Mouse (Mus musculus) lung, postnatal 0 days (tissue): ENCODE results near the gene Zfp638. TPM values are rescaled to one million over a fixed set of nuclear protein-coding genes. Genes with fewer than 3 reads are reported as not detected.

ENCODE experiments used
- ATAC-seq: fragments of 200-750 bp; cut with Nextera tagmentation; 2 replicates; pipeline ENCODE4 v1.8.0; 2017; ENCODE audit warnings: moderate library complexity
- DNase-seq: peaks from one replicate; pipeline ENCODE4 v3.0.0-alpha.2; 2016; ENCODE audit warnings: low spot score
- H3K27ac ChIP-seq: fragments of 300-500 bp; sonication (generic); 2 replicates; pipeline ENCODE4 v1.5.1; 2014; ENCODE audit warnings: antibody characterized with exemption, mild to moderate bottlenecking, low read length, mixed read lengths
- H3K27me3 ChIP-seq: fragments of 300-500 bp; sonication (generic); replicated peaks from 2 replicates; pipeline ENCODE4 v1.6.1; 2014; ENCODE audit warnings: low read length, mixed read lengths; ENCODE audit not compliant: insufficient read depth
- H3K36me3 ChIP-seq: fragments of 300-500 bp; sonication (generic); 2 replicates; pipeline ENCODE4 v1.6.1; 2014; ENCODE audit warnings: low read length, mixed read lengths; ENCODE audit not compliant: insufficient read depth
- H3K4me1 ChIP-seq: fragments of 300-500 bp; sonication (generic); 2 replicates; pipeline ENCODE4 v1.6.1; 2014; ENCODE audit warnings: antibody characterized with exemption, low read depth, low read length, mixed read lengths; ENCODE audit not compliant: insufficient read depth
- H3K4me2 ChIP-seq: fragments of 300-500 bp; sonication (generic); replicated peaks from 2 replicates; pipeline ENCODE4 v1.6.1; 2014; ENCODE audit warnings: low read depth, mild to moderate bottlenecking, low read length, moderate library complexity, mixed read lengths
- H3K4me3 ChIP-seq: fragments of 300-500 bp; sonication (generic); 2 replicates; pipeline ENCODE4 v1.5.1; 2014; ENCODE audit warnings: low read depth, low read length
- H3K9ac ChIP-seq: fragments of 300-500 bp; sonication (generic); replicated peaks from 2 replicates; pipeline ENCODE4 v1.6.1; 2014; ENCODE audit warnings: low read depth, mild to moderate bottlenecking
- H3K9me3 ChIP-seq: fragments of 300-500 bp; sonication (generic); 2 replicates; pipeline ENCODE4 v1.6.1; 2016; ENCODE audit warnings: low read length, mixed read lengths
- CTCF ChIP-seq: IDR thresholded peaks from 2 replicates; pipeline ENCODE4 v1.5.1; 2016; ENCODE audit warnings: antibody characterized with exemption, mild to moderate bottlenecking
- EP300 ChIP-seq: IDR thresholded peaks from 2 replicates; pipeline ENCODE4 v1.6.1; 2016; ENCODE audit warnings: antibody characterized with exemption, mild to moderate bottlenecking, control low read depth
- WGBS: fragments of 180-500 bp; shearing (Covaris S2); extraction: QIAGEN DNeasy Blood & Tissue Kit; methylation state at CpG from one replicate; pipeline ENCODE4 v1.1.7; 2014; 5-methylcytosine and 5-hydroxymethylcytosine counted together
- polyA plus RNA-seq: library from polyadenylated mRNA; unstranded; fragments of >200 nt; fragmentation: Nextera tagmentation; extraction: Ambion mirVana; gene quantifications from 2 replicates; pipeline ENCODE4 v1.2.1, GENCODE M21; 2015

The Zfp638 gene
- polyA plus RNA-seq, 1 experiment from 2014 or later: 26.9 TPM

DNA sequence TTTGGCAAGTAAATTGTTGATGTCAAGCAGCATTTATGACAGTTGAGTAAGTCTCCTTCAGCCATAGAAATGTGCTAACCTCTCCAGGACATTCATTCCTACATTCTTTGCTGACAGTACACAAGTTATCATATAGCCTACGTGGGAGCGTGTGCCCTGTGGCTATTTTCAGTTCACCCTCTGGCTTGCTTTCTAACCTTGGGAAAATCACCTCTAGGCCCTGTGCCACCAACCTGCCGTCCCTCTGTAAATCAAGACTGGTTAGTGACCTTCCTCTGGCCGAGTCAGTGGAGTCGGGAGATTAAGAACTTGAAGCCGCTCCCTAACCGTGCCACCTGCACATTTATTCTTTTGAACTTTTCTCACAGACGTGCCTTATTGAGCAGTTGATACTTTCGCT lies 6.9 kb upstream of the Zfp638 start:
- ATAC-seq (no peak), DNase-seq (no peak)
- Histone ChIP-seq H3K36me3 (no peaks in the 10 kb centered on the region), H3K4me3 (no peak overlapping the region), H3K9me3 (no peaks in the 10 kb centered on the region), H3K9ac (no peak overlapping the region), H3K4me1 (no peaks in the 10 kb centered on the region), H3K4me2 (no peak overlapping the region), H3K27me3 (no peaks in the 10 kb centered on the region), H3K27ac (no peak overlapping the region)
- WGBS: 82% methylated on average over 9 of the region's 9 CpGs
- TF ChIP-seq EP300 (no peak), CTCF (no peak)

GRCm38 (mm10) chr6:83863538-83863937 lies 3.4 kb upstream of the Zfp638 start:
- ATAC-seq (no peak), DNase-seq (no peak)
- Histone ChIP-seq H3K9me3 (no peaks in the 10 kb centered on the region), H3K27ac (no peak overlapping the region), H3K4me2 (no peak overlapping the region), H3K4me3 (no peak overlapping the region), H3K9ac (no peak overlapping the region), H3K27me3 (no peaks in the 10 kb centered on the region), H3K36me3 (no peaks in the 10 kb centered on the region), H3K4me1 (no peaks in the 10 kb centered on the region)
- 62% methylated on average over 4 of the region's 4 CpGs for WGBS
- no peak for TF ChIP-seq CTCF
- no peak for TF ChIP-seq EP300

DNA sequence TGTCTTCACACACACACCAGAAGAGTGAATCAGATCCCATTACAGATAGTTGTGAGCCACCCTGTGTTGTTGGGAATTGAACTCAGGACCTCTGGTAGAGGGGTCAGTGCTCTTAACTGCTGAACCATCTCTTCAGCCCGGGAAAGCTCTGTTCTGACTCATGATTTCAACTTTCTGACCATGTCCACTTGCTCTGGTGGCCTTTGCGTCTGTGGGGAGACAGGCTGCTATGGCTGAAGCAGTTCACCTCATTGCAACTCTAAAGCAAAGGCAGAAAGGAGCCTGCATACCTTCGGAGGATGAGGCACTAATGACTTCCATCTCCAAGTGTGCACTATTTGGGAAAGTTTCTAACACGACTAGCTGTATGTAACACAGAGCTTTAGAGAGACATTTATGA lies 486 bp upstream of the Zfp638 start:
- no peak overlapping the region for H3K9ac ChIP-seq
- no peaks in the 10 kb centered on the region for H3K4me1 ChIP-seq
- 38% methylated on average over 4 of the region's 4 CpGs for WGBS
- peak overlapping the region; percentile 98; the same call in 1 of the 2 replicates for H3K4me2 ChIP-seq
- H3K36me3 ChIP-seq: no peaks in the 10 kb centered on the region
- no peak for TF ChIP-seq EP300
- TF ChIP-seq CTCF: no peak
- H3K9me3 ChIP-seq: no peaks in the 10 kb centered on the region
- DNase-seq: no peak
- no peak overlapping the region for H3K27ac ChIP-seq
- no peaks in the 10 kb centered on the region for H3K27me3 ChIP-seq
- H3K4me3 ChIP-seq: no peak overlapping the region
- ATAC-seq: no peak

GRCm38 (mm10) chr6:83867598-83868585 lies 983 bp downstream of the Zfp638 start:
- H3K9me3 ChIP-seq: no peaks in the 10 kb centered on the region
- ATAC-seq (peak; percentile 71), DNase-seq (peak; percentile 73)
- peak overlapping the region; percentile 53 for H3K4me3 ChIP-seq
- no peaks in the 10 kb centered on the region for H3K4me1 ChIP-seq
- TF ChIP-seq CTCF (peak; percentile 23), EP300 (no peak)
- H3K4me2 ChIP-seq: peak overlapping the region; percentile 98
- under 1% methylated on average over 18 of the region's 19 CpGs for WGBS
- no peaks in the 10 kb centered on the region for H3K36me3 ChIP-seq
- no peaks in the 10 kb centered on the region for H3K27me3 ChIP-seq
- no peak overlapping the region for H3K27ac ChIP-seq
- H3K9ac ChIP-seq: peak overlapping the region; percentile 26

DNA sequence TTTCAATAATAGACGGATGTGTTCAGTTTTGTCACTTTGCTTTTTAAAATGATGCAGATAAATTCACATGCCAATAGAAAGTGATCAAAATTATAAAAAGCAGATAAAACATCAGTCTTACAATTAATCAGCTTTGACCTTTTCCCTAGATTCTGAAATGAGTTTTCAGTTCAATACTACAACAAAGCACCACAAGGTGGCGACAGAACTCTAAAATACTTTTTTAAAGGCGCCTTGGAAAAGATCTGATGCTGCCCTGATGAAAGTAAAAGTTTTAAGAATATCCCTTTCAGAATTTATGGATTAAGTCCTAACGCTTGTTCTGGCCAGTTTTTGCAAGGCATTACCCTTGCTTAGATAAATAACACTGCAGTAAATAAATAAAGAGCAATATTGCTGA lies 12.9 kb downstream of the Zfp638 start:
- no peak overlapping the region for H3K4me3 ChIP-seq
- H3K27ac ChIP-seq: no peak overlapping the region
- whole genome bisulfite sequencing: 5% methylated on average over 4 of the region's 4 CpGs
- DNase-seq: peak; percentile 80
- H3K9ac ChIP-seq: no peak overlapping the region
- H3K27me3 ChIP-seq: no peaks in the 10 kb centered on the region
- ATAC-seq: no peak
- H3K4me1 ChIP-seq: no peaks in the 10 kb centered on the region
- no peaks in the 10 kb centered on the region for H3K9me3 ChIP-seq
- no peak overlapping the region for H3K4me2 ChIP-seq
- peak; percentile 73 for TF ChIP-seq CTCF
- TF ChIP-seq EP300: 0 out of 2 replicates have a peak, but pooled peaks have one; percentile 16
- H3K36me3 ChIP-seq: no peaks in the 10 kb centered on the region

GRCm38 (mm10) chr6:83886789-83887188 lies 19.9 kb downstream of the Zfp638 start:
- DNase-seq: no peak
- Histone ChIP-seq H3K27ac (no peak overlapping the region), H3K4me2 (no peak overlapping the region), H3K4me3 (no peak overlapping the region), H3K4me1 (no peaks in the 10 kb centered on the region), H3K9ac (no peak overlapping the region), H3K9me3 (no peaks in the 10 kb centered on the region), H3K27me3 (no peaks in the 10 kb centered on the region), H3K36me3 (no peaks in the 10 kb centered on the region)
- 80% methylated on average over 3 of the region's 3 CpGs for WGBS
- ATAC-seq: no peak
- TF ChIP-seq EP300: no peak
- TF ChIP-seq CTCF: no peak
